Mouse (Mus musculus): Measurements from ENCODE around the gene Slamf9. TPM values are rescaled to one million over a fixed set of nuclear protein-coding genes. Genes with fewer than 3 reads are reported as not detected.

Slamf9 gene
- polyA plus RNA-seq, 1 experiment, result 5.5 TPM

- H3K4me1 ChIP-seq (ENCODE audit: control insufficient read depth, insufficient read depth, insufficient read length), result peaks cover 7% of the 10 kb centered on the region; the same call in 1 of the 2 replicates
- no peaks in the 10 kb centered on the region for H3K36me3 ChIP-seq (ENCODE audit: control insufficient read depth, insufficient read depth, low read length)
- no peaks in the 10 kb centered on the region for H3K27me3 ChIP-seq (ENCODE audit: control insufficient read depth, insufficient read depth, low read length)
- TF ChIP-seq CTCF (IDR thresholded peaks at IDR 0.05; ENCODE audit: extremely low read depth, insufficient read depth, insufficient read length, insufficient replicate concordance) (no peak), POLR2A (IDR thresholded peaks at IDR 0.05; ENCODE audit: low read depth, low read length) (no peak)
- no peak overlapping the region for H3K27ac ChIP-seq (ENCODE audit: insufficient read depth, low read length)
- no peak for DNase-seq (ENCODE audit: low read depth in 1 of 2, low spot score in 2 of 2)
- peak overlapping the region; percentile 49; the same call in 1 of the 2 replicates for H3K4me3 ChIP-seq (ENCODE audit: extremely low read depth, insufficient read depth, insufficient read length)
- WGBS, result 55% methylated on average over 12 of the region's 12 CpGs
Observed at GRCm38 (mm10) chr1:172482518-172483360, 7.6 kb downstream of the Slamf9 start.

- TF ChIP-seq CTCF (IDR thresholded peaks at IDR 0.05; ENCODE audit: extremely low read depth, insufficient read depth, insufficient read length, insufficient replicate concordance) (no peak), POLR2A (IDR thresholded peaks at IDR 0.05; ENCODE audit: low read depth, low read length) (no peak)
- 90% methylated on average over 4 of the region's 4 CpGs for WGBS
- no peak overlapping the region for H3K4me3 ChIP-seq (ENCODE audit: extremely low read depth, insufficient read depth, insufficient read length)
- H3K4me1 ChIP-seq (ENCODE audit: control insufficient read depth, insufficient read depth, insufficient read length), result peaks cover 7% of the 10 kb centered on the region; the same call in 1 of the 2 replicates
- no peak for DNase-seq (ENCODE audit: low read depth in 1 of 2, low spot score in 2 of 2)
- H3K27ac ChIP-seq (ENCODE audit: insufficient read depth, low read length), result no peak overlapping the region
- no peaks in the 10 kb centered on the region for H3K36me3 ChIP-seq (ENCODE audit: control insufficient read depth, insufficient read depth, low read length)
- H3K27me3 ChIP-seq (ENCODE audit: control insufficient read depth, insufficient read depth, low read length), result no peaks in the 10 kb centered on the region
Observed at GRCm38 (mm10) chr1:172483361-172483660, 8.2 kb downstream of the Slamf9 start.

DNA sequence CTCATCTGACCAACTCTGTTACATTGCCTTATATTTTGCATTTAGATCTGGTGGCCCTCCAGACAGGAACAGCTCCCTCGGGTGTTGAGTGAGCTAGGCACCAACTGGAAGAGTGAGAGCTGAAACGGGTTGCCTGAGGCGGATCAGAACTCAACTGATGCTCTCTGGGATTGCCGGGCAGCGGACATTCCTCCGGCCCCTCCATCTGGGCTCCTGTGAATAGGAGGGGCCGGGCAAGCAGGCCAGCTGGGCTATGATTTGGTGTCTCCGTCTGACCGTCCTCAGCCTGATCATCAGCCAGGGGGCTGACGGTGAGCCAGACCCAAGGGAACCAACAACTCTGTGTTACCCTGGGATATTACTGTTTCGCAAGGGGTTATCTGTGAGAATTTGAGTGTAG, 9.1 kb downstream of the Slamf9 start:
- Histone ChIP-seq H3K27ac (ENCODE audit: insufficient read depth, low read length) (no peak overlapping the region), H3K27me3 (ENCODE audit: control insufficient read depth, insufficient read depth, low read length) (no peaks in the 10 kb centered on the region), H3K4me1 (ENCODE audit: control insufficient read depth, insufficient read depth, insufficient read length) (peaks cover 7% of the 10 kb centered on the region; the same call in 1 of the 2 replicates), H3K4me3 (ENCODE audit: extremely low read depth, insufficient read depth, insufficient read length) (no peak overlapping the region), H3K36me3 (ENCODE audit: control insufficient read depth, insufficient read depth, low read length) (no peaks in the 10 kb centered on the region)
- no peak for TF ChIP-seq POLR2A (IDR thresholded peaks at IDR 0.05; ENCODE audit: low read depth, low read length)
- no peak for TF ChIP-seq CTCF (IDR thresholded peaks at IDR 0.05; ENCODE audit: extremely low read depth, insufficient read depth, insufficient read length, insufficient replicate concordance)
- DNase-seq (ENCODE audit: low read depth in 1 of 2, low spot score in 2 of 2), result no peak
- WGBS, result 93% methylated on average over 11 of the region's 11 CpGs

GRCm38 (mm10) chr1:172484671-172485070, 9.5 kb downstream of the Slamf9 start:
- 93% methylated on average over 13 of the region's 13 CpGs for WGBS
- TF ChIP-seq POLR2A (IDR thresholded peaks at IDR 0.05; ENCODE audit: low read depth, low read length), result no peak
- no peak for TF ChIP-seq CTCF (IDR thresholded peaks at IDR 0.05; ENCODE audit: extremely low read depth, insufficient read depth, insufficient read length, insufficient replicate concordance)
- Histone ChIP-seq H3K27ac (ENCODE audit: insufficient read depth, low read length) (no peak overlapping the region), H3K4me3 (ENCODE audit: extremely low read depth, insufficient read depth, insufficient read length) (no peak overlapping the region), H3K36me3 (ENCODE audit: control insufficient read depth, insufficient read depth, low read length) (no peaks in the 10 kb centered on the region), H3K27me3 (ENCODE audit: control insufficient read depth, insufficient read depth, low read length) (no peaks in the 10 kb centered on the region), H3K4me1 (ENCODE audit: control insufficient read depth, insufficient read depth, insufficient read length) (peaks cover 7% of the 10 kb centered on the region; the same call in 1 of the 2 replicates)
- DNase-seq (ENCODE audit: low read depth in 1 of 2, low spot score in 2 of 2), result no peak

DNA sequence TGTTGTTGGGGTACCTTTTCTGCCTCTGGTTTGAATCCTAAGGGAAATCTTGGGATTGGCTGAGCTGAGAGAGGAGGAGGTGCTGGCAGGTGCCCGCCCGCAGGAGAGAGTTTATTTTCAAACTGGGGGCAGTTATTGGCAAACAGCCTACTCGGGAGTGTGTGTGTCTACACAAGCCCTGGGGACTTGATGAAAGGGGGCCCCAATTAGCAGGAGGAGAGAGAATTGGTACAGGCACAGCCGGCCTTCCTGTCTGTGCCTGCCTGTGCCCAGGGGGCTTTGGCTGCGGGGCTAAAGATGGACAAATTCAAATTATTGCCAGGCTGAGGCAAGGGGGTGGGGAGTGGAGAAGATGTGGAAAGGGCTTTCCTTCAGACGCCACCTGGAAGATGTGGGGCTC, 10.7 kb downstream of the Slamf9 start:
- 78% methylated on average over 6 of the region's 6 CpGs for WGBS
- Histone ChIP-seq H3K4me1 (ENCODE audit: control insufficient read depth, insufficient read depth, insufficient read length) (peaks cover 7% of the 10 kb centered on the region; the same call in 1 of the 2 replicates), H3K36me3 (ENCODE audit: control insufficient read depth, insufficient read depth, low read length) (no peaks in the 10 kb centered on the region), H3K27me3 (ENCODE audit: control insufficient read depth, insufficient read depth, low read length) (no peaks in the 10 kb centered on the region), H3K4me3 (ENCODE audit: extremely low read depth, insufficient read depth, insufficient read length) (no peak overlapping the region), H3K27ac (ENCODE audit: insufficient read depth, low read length) (no peak overlapping the region)
- no peak for DNase-seq (ENCODE audit: low read depth in 1 of 2, low spot score in 2 of 2)
- TF ChIP-seq POLR2A (IDR thresholded peaks at IDR 0.05; ENCODE audit: low read depth, low read length) (no peak), CTCF (IDR thresholded peaks at IDR 0.05; ENCODE audit: extremely low read depth, insufficient read depth, insufficient read length, insufficient replicate concordance) (no peak)

DNA sequence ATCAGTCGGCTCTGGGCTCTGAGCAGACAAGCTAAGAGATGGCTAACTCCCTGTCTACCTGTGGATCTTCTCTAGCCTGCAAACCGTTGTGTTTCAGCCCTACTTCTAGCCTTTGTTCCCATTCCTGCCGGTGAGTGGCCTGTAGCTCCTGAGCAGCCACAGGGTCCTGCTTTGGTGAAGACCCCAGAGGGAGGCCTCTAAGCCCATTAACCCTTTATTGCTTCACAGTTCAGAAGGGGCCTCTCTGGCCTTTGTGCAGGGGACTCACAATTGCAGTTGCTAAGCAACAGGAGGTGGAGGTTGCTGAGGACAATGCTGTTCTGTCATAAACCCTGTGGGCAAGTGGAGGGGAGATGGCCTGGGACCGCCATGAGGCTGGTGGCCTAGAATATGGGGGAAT, 11.1 kb downstream of the Slamf9 start:
- no peak for DNase-seq (ENCODE audit: low read depth in 1 of 2, low spot score in 2 of 2)
- Histone ChIP-seq H3K4me1 (ENCODE audit: control insufficient read depth, insufficient read depth, insufficient read length) (peaks cover 7% of the 10 kb centered on the region; the same call in 1 of the 2 replicates), H3K36me3 (ENCODE audit: control insufficient read depth, insufficient read depth, low read length) (no peaks in the 10 kb centered on the region), H3K27me3 (ENCODE audit: control insufficient read depth, insufficient read depth, low read length) (no peaks in the 10 kb centered on the region), H3K4me3 (ENCODE audit: extremely low read depth, insufficient read depth, insufficient read length) (no peak overlapping the region), H3K27ac (ENCODE audit: insufficient read depth, low read length) (no peak overlapping the region)
- no peak for TF ChIP-seq CTCF (IDR thresholded peaks at IDR 0.05; ENCODE audit: extremely low read depth, insufficient read depth, insufficient read length, insufficient replicate concordance)
- TF ChIP-seq POLR2A (IDR thresholded peaks at IDR 0.05; ENCODE audit: low read depth, low read length), result no peak
- 78% methylated on average over 4 of the region's 4 CpGs for WGBS

DNA sequence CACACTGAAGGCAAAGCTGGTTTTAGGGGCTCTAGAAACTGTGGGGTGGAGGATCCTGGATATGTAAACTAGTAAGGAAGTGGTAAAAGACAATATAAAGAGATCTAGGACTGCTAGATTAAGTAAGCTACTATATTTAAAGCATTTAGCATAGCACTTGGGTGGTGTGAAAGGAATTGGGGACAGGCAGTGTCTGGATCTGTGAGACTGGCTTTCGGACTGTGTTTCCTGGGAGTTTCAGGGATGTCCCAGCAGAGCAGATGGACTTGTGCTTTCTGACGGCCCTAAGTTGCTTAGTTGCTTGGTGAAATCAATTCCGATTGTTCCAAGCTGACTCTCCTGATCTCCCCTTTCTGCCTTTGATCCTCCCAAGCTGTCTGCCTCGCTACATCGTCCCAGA, 11.5 kb downstream of the Slamf9 start:
- TF ChIP-seq POLR2A (IDR thresholded peaks at IDR 0.05; ENCODE audit: low read depth, low read length) (no peak), CTCF (IDR thresholded peaks at IDR 0.05; ENCODE audit: extremely low read depth, insufficient read depth, insufficient read length, insufficient replicate concordance) (no peak)
- no peak overlapping the region for H3K27ac ChIP-seq (ENCODE audit: insufficient read depth, low read length)
- H3K4me3 ChIP-seq (ENCODE audit: extremely low read depth, insufficient read depth, insufficient read length), result no peak overlapping the region
- no peaks in the 10 kb centered on the region for H3K27me3 ChIP-seq (ENCODE audit: control insufficient read depth, insufficient read depth, low read length)
- H3K4me1 ChIP-seq (ENCODE audit: control insufficient read depth, insufficient read depth, insufficient read length), result peaks cover 4% of the 10 kb centered on the region; the same call in 1 of the 2 replicates
- no peak for DNase-seq (ENCODE audit: low read depth in 1 of 2, low spot score in 2 of 2)
- no peaks in the 10 kb centered on the region for H3K36me3 ChIP-seq (ENCODE audit: control insufficient read depth, insufficient read depth, low read length)
- WGBS, result 87% methylated on average over 5 of the region's 5 CpGs

All from spleen, adult 2 months (tissue).